Mouse (Mus musculus) layer of hippocampus, postnatal 14 days (tissue): ENCODE measurements at regions not wholly inside any gene's neighbourhood (a gene's known extent, or its start where the extent isn't known, plus 50 kb on each side); places are given as distances from the start of the nearest gene placed in this dataset.
"Not testable (repeated sequence)": the region's sequence is repeated elsewhere in the genome, so short reads cannot be mapped to it uniquely, and the experiment has no call there.

Source experiments
- DNase-seq, 2 experiments: peaks; one replicate each; pipeline ENCODE4 v3.0.0; 2021 to 2022; ENCODE audit warnings: low spot score in 2 of 2, mixed read lengths in 1 of 2

DNA sequence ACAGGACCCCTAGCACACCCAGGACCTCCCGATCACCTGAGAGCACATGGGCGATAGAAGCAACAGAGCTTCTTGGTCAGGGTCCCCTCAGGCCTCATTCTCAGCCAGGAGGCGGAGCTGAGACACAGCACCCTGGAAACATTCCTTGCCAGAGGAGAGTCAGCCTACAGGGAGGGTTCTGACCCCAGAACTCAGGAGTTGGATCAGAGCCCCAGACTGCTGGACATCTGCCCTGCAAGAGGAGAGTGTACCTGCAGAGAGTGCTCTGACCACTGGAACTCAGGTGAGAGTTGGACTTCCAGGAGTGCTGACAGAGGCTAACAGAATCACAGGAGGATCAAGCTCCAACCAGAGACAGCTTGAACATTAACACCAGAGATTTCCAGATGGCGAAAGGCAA lies 76.1 kb downstream of the Gpr85 start:
- not testable (repeated sequence) for DNase-seq

DNA sequence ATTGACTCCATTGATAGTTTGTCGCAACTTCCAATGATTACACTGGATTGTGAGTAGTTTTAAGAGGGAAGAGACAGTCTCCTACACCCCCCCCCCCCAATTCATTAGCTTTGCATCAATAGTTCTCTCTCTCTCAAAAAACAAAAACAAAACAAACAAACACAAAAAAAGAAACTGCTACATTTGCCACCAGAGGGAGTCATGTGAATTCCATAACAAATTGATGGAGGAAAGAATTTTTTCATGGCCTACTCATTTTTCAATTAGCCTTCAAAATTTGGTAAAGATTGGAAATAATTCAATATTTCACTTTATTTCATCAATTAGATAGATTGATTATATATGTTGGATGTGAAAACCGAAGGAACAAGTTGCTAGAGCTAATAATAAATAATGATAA lies 80.3 kb downstream of the Gpr85 start:
- DNase-seq, result no peak

DNA sequence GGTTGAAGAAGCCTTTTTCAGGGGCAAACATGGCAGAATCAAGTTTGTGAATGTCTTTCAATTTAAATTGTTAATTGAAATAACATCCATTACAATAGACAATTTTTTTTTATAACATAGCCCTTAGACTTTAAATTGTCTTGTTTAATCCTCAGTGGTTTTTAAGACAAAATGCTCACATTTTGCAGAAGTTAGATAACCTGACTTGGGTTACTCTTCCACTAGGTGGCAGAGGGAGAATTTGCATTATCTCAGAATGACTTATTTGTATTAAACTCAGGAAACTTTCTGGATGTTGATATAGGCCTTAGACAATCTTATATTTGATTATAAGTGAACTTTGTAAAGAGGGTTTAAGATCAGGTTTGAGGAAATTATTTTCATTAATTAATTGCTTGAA lies 80.8 kb downstream of the Gpr85 start:
- DNase-seq, result peak in 1 of 2 experiments; percentile 7

- no peak for DNase-seq
Observed at GRCm38 (mm10) chr6:13748931-13749638, 71.3 kb upstream of the Bmt2 start.

- DNase-seq, result no peak
Observed at GRCm38 (mm10) chr6:13747969-13748368, 70.2 kb upstream of the Bmt2 start.

- DNase-seq, result peak in 1 of 2 experiments; percentile 13
Observed at GRCm38 (mm10) chr6:13746577-13747482, 69.1 kb upstream of the Bmt2 start.
